Mouse (Mus musculus): Measurements from ENCODE around the gene 4921504E06Rik. TPM values are rescaled to one million over a fixed set of nuclear protein-coding genes. Genes with fewer than 3 reads are reported as not detected.

Gene 4921504E06Rik
- polyA plus RNA-seq, 1 experiment: not detected

- DNase-seq (ENCODE audit: low read depth): no peak
Observed at GRCm38 (mm10) chr2:19505744-19506143, 48.0 kb downstream of the 4921504E06Rik start.

GRCm38 (mm10) chr2:19490262-19490661 lies 63.5 kb downstream of the 4921504E06Rik start:
- DNase-seq (ENCODE audit: low read depth): no peak

- DNase-seq (ENCODE audit: low read depth): no peak
Observed at GRCm38 (mm10) chr2:19461940-19462339, 91.8 kb downstream of the 4921504E06Rik start.

- DNase-seq (ENCODE audit: low read depth): no peak
Observed at GRCm38 (mm10) chr2:19458785-19459184, 94.9 kb downstream of the 4921504E06Rik start.

- DNase-seq (ENCODE audit: low read depth): no peak
Observed at GRCm38 (mm10) chr2:19455857-19456482, 97.7 kb downstream of the 4921504E06Rik start.

- DNase-seq (ENCODE audit: low read depth): no peak
Observed at GRCm38 (mm10) chr2:19455228-19455627, 98.5 kb downstream of the 4921504E06Rik start.

GRCm38 (mm10) chr2:19452531-19453055 lies 101.1 kb downstream of the 4921504E06Rik start:
- DNase-seq (ENCODE audit: low read depth): no peak

- no peak for DNase-seq (ENCODE audit: low read depth)
Observed at GRCm38 (mm10) chr2:19449308-19449707, 104.4 kb downstream of the 4921504E06Rik start.

GRCm38 (mm10) chr2:19448042-19448700 lies 105.5 kb downstream of the 4921504E06Rik start:
- DNase-seq (ENCODE audit: low read depth): no peak

- no peak for DNase-seq (ENCODE audit: low read depth)
Observed at GRCm38 (mm10) chr2:19446746-19447145, 107.0 kb downstream of the 4921504E06Rik start.

- no peak for DNase-seq (ENCODE audit: low read depth)
Observed at GRCm38 (mm10) chr2:19445871-19446501, 107.7 kb downstream of the 4921504E06Rik start.

GRCm38 (mm10) chr2:19444931-19445831 lies 108.5 kb downstream of the 4921504E06Rik start, which contains the start of gene Ptf1a:
Gene Ptf1a, plus strand, starts transcription at chr2:19445663.
- no peak for DNase-seq (ENCODE audit: low read depth)

- DNase-seq (ENCODE audit: low read depth): no peak
Observed at GRCm38 (mm10) chr2:19444346-19444745, 109.4 kb downstream of the 4921504E06Rik start.

- no peak for DNase-seq (ENCODE audit: low read depth)
Observed at GRCm38 (mm10) chr2:19431614-19432323, 121.9 kb downstream of the 4921504E06Rik start.

- DNase-seq (ENCODE audit: low read depth): no peak
Observed at GRCm38 (mm10) chr2:19431186-19431585, 122.5 kb downstream of the 4921504E06Rik start.

- no peak for DNase-seq (ENCODE audit: low read depth)
Observed at GRCm38 (mm10) chr2:19430746-19431145, 123.0 kb downstream of the 4921504E06Rik start.

GRCm38 (mm10) chr2:19429691-19430690 lies 123.7 kb downstream of the 4921504E06Rik start:
- no peak for DNase-seq (ENCODE audit: low read depth)

- DNase-seq (ENCODE audit: low read depth): no peak
Observed at GRCm38 (mm10) chr2:19429031-19429430, 124.7 kb downstream of the 4921504E06Rik start.

GRCm38 (mm10) chr2:19423086-19423485 lies 130.6 kb downstream of the 4921504E06Rik start:
- DNase-seq (ENCODE audit: low read depth): no peak

- no peak for DNase-seq (ENCODE audit: low read depth)
Observed at GRCm38 (mm10) chr2:19422226-19422625, 131.5 kb downstream of the 4921504E06Rik start.
